Mouse (Mus musculus): ENCODE data around the gene Parg.
A peak's percentile ranks its signal among the peaks of the same experiment; 100 is the strongest.
"Not testable (repeated sequence)": the region's sequence is repeated elsewhere in the genome, so short reads cannot be mapped to it uniquely, and the experiment has no call there.

The Parg gene

GRCm38 (mm10) chr14:32179393-32180195, 22.2 kb upstream of the Parg start:
- DNase-seq, result no peak

GRCm38 (mm10) chr14:32180861-32181260, 20.9 kb upstream of the Parg start:
- no peak for DNase-seq

GRCm38 (mm10) chr14:32183846-32184245, 17.9 kb upstream of the Parg start:
- no peak for DNase-seq

- DNase-seq, result no peak
Observed at GRCm38 (mm10) chr14:32190627-32191391, 10.9 kb upstream of the Parg start.

GRCm38 (mm10) chr14:32191926-32192325, 9.8 kb upstream of the Parg start:
- no peak for DNase-seq

GRCm38 (mm10) chr14:32192437-32192836, 9.3 kb upstream of the Parg start:
- peak; percentile 62 for DNase-seq

- DNase-seq, result not testable (repeated sequence)
Observed at GRCm38 (mm10) chr14:32193557-32193956, 8.2 kb upstream of the Parg start.

GRCm38 (mm10) chr14:32201354-32201753, 395 bp upstream of the Parg start:
- DNase-seq, result peak; percentile 18

- DNase-seq, result no peak
Observed at GRCm38 (mm10) chr14:32226601-32227000, 24.9 kb downstream of the Parg start.

- peak; percentile 67 for DNase-seq
Observed at GRCm38 (mm10) chr14:32228996-32229395, 27.2 kb downstream of the Parg start.

- DNase-seq, result no peak
Observed at GRCm38 (mm10) chr14:32242401-32242800, 40.7 kb downstream of the Parg start.

GRCm38 (mm10) chr14:32246019-32246418, 44.3 kb downstream of the Parg start:
- no peak for DNase-seq

- DNase-seq, result no peak
Observed at GRCm38 (mm10) chr14:32249616-32250015, 47.9 kb downstream of the Parg start.

GRCm38 (mm10) chr14:32260830-32261229, 59.1 kb downstream of the Parg start:
- no peak for DNase-seq

- no peak for DNase-seq
Observed at GRCm38 (mm10) chr14:32261741-32262140, 60.0 kb downstream of the Parg start.

GRCm38 (mm10) chr14:32268999-32269398, 67.2 kb downstream of the Parg start:
- no peak for DNase-seq

- DNase-seq, result peak; percentile 6
Observed at GRCm38 (mm10) chr14:32269589-32269988, 67.8 kb downstream of the Parg start.

GRCm38 (mm10) chr14:32301622-32302021, 99.9 kb downstream of the Parg start:
- DNase-seq, result peak; percentile 50

GRCm38 (mm10) chr14:32302423-32302822, 100.7 kb downstream of the Parg start:
- no peak for DNase-seq

GRCm38 (mm10) chr14:32304921-32305320, 103.2 kb downstream of the Parg start:
- DNase-seq, result no peak

GRCm38 (mm10) chr14:32309876-32310275, 108.1 kb downstream of the Parg start:
- peak; percentile 80 for DNase-seq

- no peak for DNase-seq
Observed at GRCm38 (mm10) chr14:32311381-32312035, 109.8 kb downstream of the Parg start.

- no peak for DNase-seq
Observed at GRCm38 (mm10) chr14:32317822-32318221, 116.1 kb downstream of the Parg start.

Data from cerebellum, adult 9-10 months (tissue).